Mouse (Mus musculus): Measurements from ENCODE around the gene Thsd4.
"Not testable (repeated sequence)": the region's sequence is repeated elsewhere in the genome, so short reads cannot be mapped to it uniquely, and the experiment has no call there.

The Thsd4 gene

GRCm38 (mm10) chr9:59942501-59943085, 579.3 kb downstream of the Thsd4 start:
- no peak for DNase-seq (ENCODE audit: low spot score)

DNA sequence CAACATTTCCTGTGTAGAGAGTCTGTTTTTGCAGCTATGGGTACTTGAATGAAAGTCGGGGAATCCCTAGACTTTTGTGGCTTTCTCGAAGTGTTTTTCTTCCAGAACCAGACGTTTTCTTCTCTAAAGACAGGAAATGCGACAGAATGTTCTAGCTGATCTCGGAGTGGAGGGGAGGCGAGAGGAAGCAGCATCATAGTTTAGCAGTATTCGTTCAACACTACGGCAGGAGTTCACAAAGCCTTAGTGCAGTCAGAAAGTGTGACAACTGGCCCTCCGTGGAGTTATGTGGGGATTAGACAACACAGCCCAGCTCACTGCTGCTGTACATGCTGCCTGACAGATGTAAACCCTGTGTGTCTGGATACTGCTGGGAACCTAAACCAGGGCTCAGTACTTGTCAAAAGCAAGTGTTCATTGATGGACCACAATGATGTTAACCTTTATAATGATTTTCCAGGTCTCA, 579.9 kb downstream of the Thsd4 start:
- DNase-seq (ENCODE audit: low spot score), result peak; percentile 33

GRCm38 (mm10) chr9:59940913-59941884, 580.6 kb downstream of the Thsd4 start:
- peak; percentile 25 for DNase-seq (ENCODE audit: low spot score)

DNA sequence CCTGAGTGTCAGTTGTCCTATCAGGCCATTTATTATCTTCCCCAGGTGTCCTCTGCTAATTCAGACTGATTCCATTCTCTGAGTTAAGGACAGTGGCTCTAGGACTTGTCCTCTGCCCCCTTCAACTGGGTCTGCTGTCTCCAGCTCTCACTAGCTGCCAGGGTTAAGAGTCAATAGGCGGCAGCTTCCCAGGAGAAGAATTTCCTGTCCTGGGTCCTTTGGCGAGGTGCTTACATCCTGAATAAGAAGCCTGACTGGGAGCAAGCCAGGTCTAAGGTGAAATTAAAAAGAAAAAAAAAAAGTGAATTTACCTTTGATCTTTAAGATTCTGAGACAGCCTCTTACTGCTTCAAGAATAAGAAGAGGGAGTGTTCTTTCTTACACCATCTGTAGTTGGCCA, 582.2 kb downstream of the Thsd4 start:
- peak; percentile 30 for DNase-seq (ENCODE audit: low spot score)

DNA sequence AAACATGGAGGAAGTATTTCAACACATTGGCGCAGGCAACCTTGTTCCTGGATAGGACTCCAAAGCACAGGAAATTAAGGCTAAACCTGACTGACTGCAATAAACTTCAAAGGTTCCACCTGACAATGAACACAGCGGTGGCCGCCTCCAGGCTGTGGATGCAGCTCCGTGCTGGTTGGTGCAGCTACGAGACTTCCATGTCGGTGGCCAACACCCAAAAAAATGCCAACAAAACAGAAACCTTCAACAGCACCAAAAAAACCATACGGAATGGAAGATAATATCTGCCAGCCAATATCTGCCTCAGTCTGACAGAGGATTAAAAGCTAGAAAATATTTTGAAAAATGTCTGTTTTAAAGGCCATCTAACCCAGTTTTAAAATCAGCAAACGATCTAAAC, 583.3 kb downstream of the Thsd4 start:
- DNase-seq (ENCODE audit: low spot score), result no peak

DNA sequence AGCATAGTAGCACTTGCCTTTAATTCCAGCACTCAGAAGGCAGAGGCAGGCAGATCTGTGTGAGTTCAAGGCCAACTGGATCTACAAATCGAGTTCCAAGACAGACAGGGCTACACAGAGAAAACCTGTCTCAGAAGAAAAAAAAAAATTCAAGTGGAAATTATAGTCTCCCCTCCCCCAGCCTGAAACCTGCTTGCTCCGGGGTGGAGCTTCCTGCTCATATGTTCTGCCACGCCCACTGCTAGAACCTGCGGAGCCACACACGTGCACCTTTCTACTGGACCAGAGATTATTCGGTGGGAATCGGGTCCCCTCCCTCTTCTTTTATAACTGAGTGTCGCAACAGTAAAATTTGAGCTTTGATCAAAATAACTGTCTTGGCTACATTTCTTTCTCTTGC, 586.0 kb downstream of the Thsd4 start:
- not testable (repeated sequence) for DNase-seq (ENCODE audit: low spot score)

GRCm38 (mm10) chr9:59930248-59930647, 591.6 kb downstream of the Thsd4 start:
- no peak for DNase-seq (ENCODE audit: low spot score)

All from testis, postnatal 10 days (tissue).